Mouse (Mus musculus) embryonic facial prominence, embryonic 15.5 days (tissue): ENCODE results near the gene Pea15a. TPM values are rescaled to one million over a fixed set of nuclear protein-coding genes. Genes with fewer than 3 reads are reported as not detected.
"Not testable (repeated sequence)": the region's sequence is repeated elsewhere in the genome, so short reads cannot be mapped to it uniquely, and the experiment has no call there.

Experiments used
- ATAC-seq: fragments of 200-750 bp; cut with Nextera tagmentation; 2 replicates; pipeline ENCODE4 v1.8.0; 2017; ENCODE audit warnings: low read depth, moderate TSS enrichment; ENCODE audit not compliant: insufficient number of reproducible peaks, low FRiP score, low TSS enrichment
- H3K27ac ChIP-seq: fragments of 300-500 bp; sonication (generic); replicated peaks from 2 replicates; pipeline ENCODE4 v1.5.1; 2015; ENCODE audit warnings: mild to moderate bottlenecking, inconsistent platforms
- H3K27me3 ChIP-seq: fragments of 300-500 bp; sonication (generic); 2 replicates; pipeline ENCODE4 v1.6.1; 2015; ENCODE audit warnings: inconsistent platforms
- H3K36me3 ChIP-seq: fragments of 300-500 bp; sonication (generic); 2 replicates; pipeline ENCODE4 v1.6.1; 2015; ENCODE audit warnings: mild to moderate bottlenecking, inconsistent platforms
- H3K4me1 ChIP-seq: fragments of 300-500 bp; sonication (generic); 2 replicates; pipeline ENCODE4 v1.6.1; 2015; ENCODE audit warnings: inconsistent platforms
- H3K4me2 ChIP-seq: fragments of 300-500 bp; sonication (generic); replicated peaks from 2 replicates; pipeline ENCODE4 v1.6.1; 2015; ENCODE audit warnings: mild to moderate bottlenecking, inconsistent platforms
- H3K4me3 ChIP-seq: fragments of 300-500 bp; sonication (generic); replicated peaks from 2 replicates; pipeline ENCODE4 v1.5.1; 2015; ENCODE audit warnings: mild to moderate bottlenecking, inconsistent platforms
- H3K9ac ChIP-seq: fragments of 300-500 bp; sonication (generic); 2 replicates; pipeline ENCODE4 v1.6.1; 2015; ENCODE audit warnings: inconsistent platforms
- H3K9me3 ChIP-seq: fragments of 300-500 bp; sonication (generic); replicated peaks from 2 replicates; pipeline ENCODE4 v1.6.1; 2016; ENCODE audit warnings: inconsistent platforms
- WGBS: fragments of 180-500 bp; shearing (Covaris S2); methylation state at CpG from one replicate; pipeline ENCODE4 v1.1.7; 2015; 5-methylcytosine and 5-hydroxymethylcytosine counted together
- polyA plus RNA-seq: library from polyadenylated mRNA; unstranded; fragments of >200 nt; fragmentation: Nextera tagmentation; extraction: Ambion mirVana; gene quantifications from 2 replicates; pipeline ENCODE4 v1.2.1, GENCODE M21; 2015

The Pea15a gene
- polyA plus RNA-seq = 122 and 131 TPM in 2 replicates

- Histone ChIP-seq H3K4me2 (peak within 1 kb of the TSS; percentile 52), H3K27ac (peak within 1 kb of the TSS; percentile 87), H3K9ac (peak within 1 kb of the TSS; percentile 62), H3K9me3 (no peaks in the 10 kb centered on the region), H3K27me3 (no peaks in the 10 kb centered on the region), H3K36me3 (no peaks in the 10 kb centered on the region), H3K4me3 (peak within 1 kb of the TSS; percentile 64), H3K4me1 (peaks cover 59% of the 10 kb centered on the region)
- under 1% methylated on average over 37 of the region's 40 CpGs for WGBS
- peak; percentile 86 for ATAC-seq
Observed at GRCm38 (mm10) chr1:172206141-172206917, at the start of gene Pea15a. Gene Pea15a, minus strand, starts transcription at chr1:172206804.

GRCm38 (mm10) chr1:172247679-172248078 is 41.1 kb upstream of the Pea15a start:
- no peak overlapping the region for H3K4me3 ChIP-seq
- no peaks in the 10 kb centered on the region for H3K9me3 ChIP-seq
- H3K4me2 ChIP-seq = no peak overlapping the region
- no peak for ATAC-seq
- no peak overlapping the region for H3K27ac ChIP-seq
- 0 out of 2 replicates have a peak, but pooled peaks cover 3% of the 10 kb centered on the region for H3K4me1 ChIP-seq
- H3K9ac ChIP-seq = no peak overlapping the region
- H3K36me3 ChIP-seq = no peaks in the 10 kb centered on the region
- peaks cover 7% of the 10 kb centered on the region; the same call in 1 of the 2 replicates for H3K27me3 ChIP-seq
- 44% methylated on average over 2 of the region's 2 CpGs for WGBS

- Histone ChIP-seq H3K4me1 (0 out of 2 replicates have a peak, but pooled peaks cover 3% of the 10 kb centered on the region), H3K9me3 (no peaks in the 10 kb centered on the region), H3K9ac (no peak overlapping the region), H3K36me3 (no peaks in the 10 kb centered on the region), H3K4me3 (no peak overlapping the region), H3K27ac (no peak overlapping the region), H3K27me3 (peaks cover 7% of the 10 kb centered on the region; the same call in 1 of the 2 replicates), H3K4me2 (no peak overlapping the region)
- ATAC-seq = no peak
- WGBS = 68% methylated on average over 4 of the region's 4 CpGs
Observed at GRCm38 (mm10) chr1:172247216-172247615, 40.6 kb upstream of the Pea15a start.

- ATAC-seq, H3K27ac ChIP-seq, H3K9me3 ChIP-seq, H3K4me3 ChIP-seq, H3K36me3 ChIP-seq, H3K9ac ChIP-seq, H3K4me2 ChIP-seq, H3K4me1 ChIP-seq, H3K27me3 ChIP-seq: not testable (repeated sequence)
- 46% methylated on average over 23 of the region's 23 CpGs for WGBS
Observed at GRCm38 (mm10) chr1:172244645-172245044, 38.0 kb upstream of the Pea15a start.

- Histone ChIP-seq H3K9ac (no peak overlapping the region), H3K27me3 (peaks cover 7% of the 10 kb centered on the region; the same call in 1 of the 2 replicates), H3K4me3 (no peak overlapping the region), H3K4me1 (0 out of 2 replicates have a peak, but pooled peaks cover 3% of the 10 kb centered on the region), H3K27ac (no peak overlapping the region), H3K9me3 (no peaks in the 10 kb centered on the region), H3K4me2 (no peak overlapping the region), H3K36me3 (no peaks in the 10 kb centered on the region)
- no peak for ATAC-seq
- WGBS = 25% methylated on average over 16 of the region's 16 CpGs
Observed at GRCm38 (mm10) chr1:172243547-172244205, 37.1 kb upstream of the Pea15a start.

GRCm38 (mm10) chr1:172242401-172242800 is 35.8 kb upstream of the Pea15a start:
- Histone ChIP-seq H3K9ac (no peak overlapping the region), H3K4me2 (no peak overlapping the region), H3K36me3 (no peaks in the 10 kb centered on the region), H3K27me3 (peaks cover 7% of the 10 kb centered on the region; the same call in 1 of the 2 replicates), H3K9me3 (no peaks in the 10 kb centered on the region), H3K4me1 (0 out of 2 replicates have a peak, but pooled peaks cover 3% of the 10 kb centered on the region), H3K4me3 (no peak overlapping the region), H3K27ac (no peak overlapping the region; the same call in 1 of the 2 replicates)
- 25% methylated on average over 2 of the region's 2 CpGs for WGBS
- peak; percentile 81 for ATAC-seq

- WGBS = 63% methylated on average over 6 of the region's 6 CpGs
- Histone ChIP-seq H3K4me3 (no peak overlapping the region), H3K27ac (no peak overlapping the region)
Observed at GRCm38 (mm10) chr1:172240945-172241708, 34.5 kb upstream of the Pea15a start.

GRCm38 (mm10) chr1:172229215-172229614 is 22.6 kb upstream of the Pea15a start:
- H3K36me3 ChIP-seq = no peaks in the 10 kb centered on the region
- H3K4me1 ChIP-seq = no peaks in the 10 kb centered on the region
- no peak overlapping the region for H3K9ac ChIP-seq
- H3K27me3 ChIP-seq = no peaks in the 10 kb centered on the region
- no peak overlapping the region for H3K4me3 ChIP-seq
- H3K27ac ChIP-seq = no peak overlapping the region
- no peak overlapping the region for H3K4me2 ChIP-seq
- WGBS = 84% methylated on average over 1 of the region's 1 CpGs
- ATAC-seq = no peak
- no peaks in the 10 kb centered on the region for H3K9me3 ChIP-seq

More at GRCm38 (mm10) chr1:172240945-172241708, 34.5 kb upstream of the Pea15a start:
- peaks cover 7% of the 10 kb centered on the region; the same call in 1 of the 2 replicates for H3K27me3 ChIP-seq
- H3K9me3 ChIP-seq = no peaks in the 10 kb centered on the region
- H3K4me2 ChIP-seq = no peak overlapping the region
- no peak overlapping the region for H3K9ac ChIP-seq
- H3K4me1 ChIP-seq = 0 out of 2 replicates have a peak, but pooled peaks cover 3% of the 10 kb centered on the region
- no peaks in the 10 kb centered on the region for H3K36me3 ChIP-seq
- ATAC-seq = no peak

- no peak for ATAC-seq
- Histone ChIP-seq H3K36me3 (no peaks in the 10 kb centered on the region), H3K4me3 (no peak overlapping the region), H3K27me3 (no peaks in the 10 kb centered on the region), H3K4me1 (no peaks in the 10 kb centered on the region), H3K4me2 (no peak overlapping the region), H3K9me3 (no peaks in the 10 kb centered on the region), H3K9ac (no peak overlapping the region), H3K27ac (no peak overlapping the region)
- 77% methylated on average over 2 of the region's 2 CpGs for WGBS
Observed at GRCm38 (mm10) chr1:172228209-172228608, 21.6 kb upstream of the Pea15a start.

- Histone ChIP-seq H3K27me3 (no peaks in the 10 kb centered on the region), H3K36me3 (no peaks in the 10 kb centered on the region), H3K4me2 (no peak overlapping the region), H3K4me1 (peaks cover 43% of the 10 kb centered on the region), H3K9me3 (no peaks in the 10 kb centered on the region), H3K27ac (peak overlapping the region; percentile 83), H3K9ac (no peak overlapping the region), H3K4me3 (no peak overlapping the region)
- peak; percentile 68 for ATAC-seq
- WGBS = 30% methylated on average over 11 of the region's 11 CpGs
Observed at GRCm38 (mm10) chr1:172221297-172222063, 14.9 kb upstream of the Pea15a start.
